Mouse (Mus musculus): ENCODE measurements around the gene Olfr709-ps1. TPM values are rescaled to one million over a fixed set of nuclear protein-coding genes. Genes with fewer than 3 reads are reported as not detected.

Gene Olfr709-ps1
- 0.12 TPM for total RNA-seq (2023)

DNA sequence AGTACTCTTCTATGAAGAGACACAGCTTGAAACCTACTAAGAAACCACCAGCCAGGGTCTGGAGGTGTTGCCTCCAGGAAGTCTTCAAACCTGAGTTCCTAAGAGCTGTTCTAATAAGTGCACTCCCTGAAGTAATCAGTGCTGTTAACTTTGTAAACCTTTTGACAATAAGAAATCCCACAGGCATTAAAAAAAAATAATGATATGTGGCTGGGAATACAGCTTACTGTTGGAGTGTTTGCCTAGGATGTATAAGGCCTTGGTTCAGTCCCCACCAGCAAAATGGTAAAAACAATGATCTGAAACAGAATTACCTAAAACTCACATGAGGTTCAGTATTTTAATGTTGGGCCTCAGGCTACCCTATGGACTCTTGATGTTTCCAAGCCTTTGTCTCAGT lies at the start of gene Olfr709-ps1:
Gene Olfr709-ps1, minus strand, starts transcription at position 101 of the 400 bp plus-strand sequence.

DNA sequence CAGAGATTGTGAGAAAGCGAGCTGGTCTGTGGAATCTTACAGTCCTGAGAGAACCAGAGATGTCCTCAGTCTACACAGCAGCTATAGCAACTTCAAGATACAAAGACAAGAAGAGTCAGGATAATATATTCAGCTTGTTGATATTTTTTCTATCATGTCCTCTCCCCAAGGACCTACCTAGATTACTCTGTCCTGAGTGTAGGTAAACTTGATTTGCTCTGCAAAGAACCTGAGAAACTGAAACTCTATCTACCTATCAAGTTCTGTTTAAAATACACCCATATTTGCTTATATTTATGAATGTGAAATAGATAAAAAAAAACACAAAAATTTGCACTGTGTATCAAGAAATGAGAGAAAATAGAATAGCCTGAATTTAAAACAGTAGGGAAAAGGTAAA lies 43.3 kb upstream of the Olfr709-ps1 start, which contains the start of gene Olfr711:
Gene Olfr711, minus strand, starts transcription at position 101 of the 400 bp plus-strand sequence.

DNA sequence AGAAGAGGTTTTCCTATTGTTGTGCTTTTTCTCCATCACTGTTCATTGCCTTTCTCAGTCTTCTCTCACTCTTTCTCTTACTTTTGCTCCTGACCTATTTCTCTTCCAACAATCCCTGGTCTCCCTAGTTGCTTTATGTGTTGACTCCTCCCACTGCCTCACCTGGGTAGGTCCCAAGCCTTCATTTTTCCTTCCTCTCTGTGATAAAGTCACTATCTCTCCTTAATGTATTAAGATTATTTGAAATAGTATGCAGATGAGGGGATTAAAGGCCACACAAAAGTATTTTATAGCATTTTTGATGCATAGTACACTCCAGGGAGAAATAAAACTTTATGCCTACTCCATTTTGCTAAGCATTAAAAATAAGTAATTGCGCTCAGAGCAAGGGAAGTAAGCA lies 31.8 kb upstream of the Olfr709-ps1 start, which contains the start of gene Olfr6:
Gene Olfr6, minus strand, starts transcription at position 101 of the 400 bp plus-strand sequence.

DNA sequence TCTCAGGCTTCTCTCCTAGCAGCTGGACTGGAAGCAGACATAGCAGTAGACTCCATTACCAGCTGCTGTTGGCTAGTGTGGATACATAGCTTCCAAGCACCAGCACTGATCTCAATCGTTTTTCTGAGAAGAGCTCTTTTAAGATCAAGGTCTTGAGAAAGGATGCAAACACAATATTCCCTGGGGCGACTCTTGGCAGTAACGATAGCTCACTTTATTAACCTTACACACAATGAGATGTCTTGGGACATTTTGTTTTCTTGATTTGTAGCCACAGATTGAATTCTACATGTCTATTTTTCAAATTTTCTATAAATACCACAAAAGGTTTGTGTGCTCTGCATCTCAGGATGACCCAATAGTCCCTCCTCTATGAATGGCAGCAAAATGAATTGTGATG lies 16.2 kb upstream of the Olfr709-ps1 start, which contains the start of gene Olfr710:
Gene Olfr710, minus strand, starts transcription at position 101 of the 400 bp plus-strand sequence.

DNA sequence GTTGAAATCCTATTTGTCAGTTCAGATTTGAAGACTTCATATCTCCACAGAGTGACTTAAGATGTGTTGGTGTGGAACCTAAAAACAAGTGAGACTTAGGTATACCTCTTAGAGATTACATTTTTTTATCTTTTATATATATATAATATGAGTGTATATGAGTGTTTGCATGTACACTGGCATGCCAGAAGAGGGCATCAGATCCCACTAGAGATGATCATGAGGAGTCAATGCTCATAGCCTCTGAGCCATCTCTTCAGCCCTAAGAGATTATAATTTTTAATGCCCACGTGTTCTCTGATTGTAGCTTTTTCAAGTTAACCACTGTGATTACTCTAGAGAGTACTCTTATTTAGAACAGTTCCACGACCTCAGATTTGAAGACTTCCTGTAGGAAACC lies 24.3 kb downstream of the Olfr709-ps1 start, which contains the start of gene Olfr1532-ps1:
Gene Olfr1532-ps1, plus strand, starts transcription at position 326 of the 400 bp plus-strand sequence.

DNA sequence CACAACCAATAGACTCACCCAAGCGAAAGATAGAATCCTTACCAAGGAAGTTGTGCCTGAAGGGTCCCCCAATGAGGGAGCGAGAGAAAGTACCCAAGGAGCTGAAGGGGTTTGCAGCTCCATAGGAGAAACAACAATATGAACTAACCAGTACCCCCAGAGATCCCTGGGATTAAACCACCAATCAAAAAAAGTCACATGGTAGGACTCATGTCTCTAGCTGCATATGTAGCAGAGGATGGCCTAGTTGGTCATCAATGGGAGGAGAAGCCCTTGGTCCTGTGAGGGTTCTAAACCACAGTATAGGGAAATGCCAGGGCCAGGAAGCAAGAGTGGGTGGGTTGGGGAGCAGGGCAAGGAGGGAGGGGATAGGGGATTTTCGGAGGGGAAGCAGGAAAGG lies 30.9 kb downstream of the Olfr709-ps1 start, which contains the start of gene Olfr707:
Gene Olfr707, minus strand, starts transcription at position 101 of the 400 bp plus-strand sequence.

DNA sequence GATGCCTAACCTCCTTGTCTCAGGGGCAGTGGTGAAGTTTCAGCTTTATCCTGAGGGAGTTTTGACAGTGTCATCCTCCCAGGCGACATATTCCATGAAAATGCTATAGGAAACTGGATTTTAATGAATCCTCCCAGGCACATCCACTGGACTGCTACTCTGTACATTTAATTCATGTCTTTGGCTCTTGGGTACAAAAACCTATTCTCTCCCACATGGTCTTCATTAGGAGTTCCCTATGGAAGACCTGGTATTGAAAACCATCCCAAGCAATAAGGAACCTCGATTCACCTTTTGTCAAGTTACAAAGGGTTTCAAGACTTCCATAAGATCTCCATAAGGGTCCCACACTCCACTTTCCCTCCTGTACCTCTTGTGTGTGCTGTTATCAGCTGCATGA lies 44.0 kb downstream of the Olfr709-ps1 start, which contains the start of gene Olfr706:
Gene Olfr706, minus strand, starts transcription at position 101 of the 400 bp plus-strand sequence.

DNA sequence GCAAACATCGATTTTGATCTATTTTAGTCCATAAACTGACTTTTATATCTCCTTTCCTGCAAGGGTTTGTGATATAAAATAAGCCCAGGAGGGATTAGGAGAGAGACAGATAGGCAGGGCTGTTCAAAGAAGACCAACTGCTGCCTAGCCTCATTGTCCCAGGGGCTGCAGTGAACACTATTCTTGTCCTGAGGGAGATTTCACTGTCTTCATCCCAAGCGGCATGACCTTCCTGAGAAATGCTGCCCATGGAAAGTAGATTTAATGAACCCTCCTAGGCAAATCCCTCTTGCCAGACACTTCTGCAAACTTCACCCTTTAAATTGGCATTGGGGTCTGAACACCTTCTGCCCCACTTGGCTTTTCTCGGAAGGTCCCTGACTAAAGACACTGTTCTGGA lies 55.2 kb downstream of the Olfr709-ps1 start, which contains the start of gene Olfr705:
Gene Olfr705, minus strand, starts transcription at position 101 of the 400 bp plus-strand sequence.

Other genes with a start within 250 kb of the Olfr709-ps1 start
- gene Olfr694, start 240.4 kb downstream of the Olfr709-ps1 start, total RNA-seq (2023), result not detected
- gene Olfr695, start 215.8 kb downstream of the Olfr709-ps1 start, total RNA-seq (2023), result not detected
- not detected for gene Olfr697, start 189.8 kb downstream of the Olfr709-ps1 start, total RNA-seq (2023)
- gene Olfr698, start 176.8 kb downstream of the Olfr709-ps1 start, total RNA-seq (2023), result not detected
- not detected for gene Olfr699, start 139.0 kb downstream of the Olfr709-ps1 start, total RNA-seq (2023)
- not detected for gene Olfr700, start 123.4 kb downstream of the Olfr709-ps1 start, total RNA-seq (2023)
- not detected for gene Olfr701, start 118.1 kb downstream of the Olfr709-ps1 start, total RNA-seq (2023)
- not detected for gene Olfr702, start 98.3 kb downstream of the Olfr709-ps1 start, total RNA-seq (2023)
- not detected for gene Olfr703, start 88.9 kb downstream of the Olfr709-ps1 start, total RNA-seq (2023)
- gene Olfr704, start 69.0 kb downstream of the Olfr709-ps1 start, total RNA-seq (2023), result not detected
- not detected for gene Olfr705, start 55.3 kb downstream of the Olfr709-ps1 start, total RNA-seq (2023)
- gene Olfr706, start 44.1 kb downstream of the Olfr709-ps1 start, total RNA-seq (2023), result not detected
- gene Olfr707, start 31.0 kb downstream of the Olfr709-ps1 start, total RNA-seq (2023), result not detected
- gene Olfr1532-ps1, start 24.2 kb downstream of the Olfr709-ps1 start, total RNA-seq (2023), result not detected
- gene Olfr710, start 16.1 kb upstream of the Olfr709-ps1 start, total RNA-seq (2023), result not detected
- gene Olfr6, start 31.7 kb upstream of the Olfr709-ps1 start, total RNA-seq (2023), result not detected
- gene Olfr711, start 43.2 kb upstream of the Olfr709-ps1 start, total RNA-seq (2023), result not detected
- not detected for gene Olfr2, start 73.9 kb upstream of the Olfr709-ps1 start, total RNA-seq (2023)
- gene Olfr713, start 99.0 kb upstream of the Olfr709-ps1 start, total RNA-seq (2023), result not detected
- not detected for gene Olfr714, start 138.8 kb upstream of the Olfr709-ps1 start, total RNA-seq (2023)
- gene Olfr17, start 161.0 kb upstream of the Olfr709-ps1 start, total RNA-seq (2023), result not detected
- not detected for gene Olfr715b, start 178.2 kb upstream of the Olfr709-ps1 start, total RNA-seq (2023)
- gene Olfr715, start 198.9 kb upstream of the Olfr709-ps1 start, total RNA-seq (2023), result not detected
- gene Olfr716, start 206.1 kb upstream of the Olfr709-ps1 start, total RNA-seq (2023), result not detected
- not detected for gene Nlrp14, start 234.8 kb upstream of the Olfr709-ps1 start, total RNA-seq (2023)

Data from CD8-positive naive resting alpha-beta T cell, adult 57 days (primary cell).